Mouse (Mus musculus): ENCODE results near the gene 4930404N11Rik.

4930404N11Rik gene

DNA sequence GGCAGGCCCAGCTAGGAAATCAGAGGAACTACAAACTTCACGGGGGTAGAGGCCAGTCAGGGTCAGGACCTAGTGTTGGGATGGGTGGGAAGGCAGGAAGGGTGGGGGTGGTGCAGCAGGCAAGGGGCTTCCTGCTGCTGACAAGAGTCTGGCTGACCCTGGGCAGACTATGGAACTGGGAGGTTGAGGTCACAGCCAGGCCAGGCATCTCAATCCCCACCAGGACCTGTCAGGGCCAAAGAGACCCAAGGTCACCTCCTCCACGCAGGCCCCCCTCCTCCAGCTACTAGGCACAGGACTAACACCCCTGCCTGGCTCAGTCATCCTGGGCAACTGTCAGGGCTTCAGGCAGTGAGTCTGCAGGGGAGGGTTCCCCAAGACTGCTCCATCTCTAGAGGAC lies 37.7 kb downstream of the 4930404N11Rik start:
- DNase-seq, result no peak

DNA sequence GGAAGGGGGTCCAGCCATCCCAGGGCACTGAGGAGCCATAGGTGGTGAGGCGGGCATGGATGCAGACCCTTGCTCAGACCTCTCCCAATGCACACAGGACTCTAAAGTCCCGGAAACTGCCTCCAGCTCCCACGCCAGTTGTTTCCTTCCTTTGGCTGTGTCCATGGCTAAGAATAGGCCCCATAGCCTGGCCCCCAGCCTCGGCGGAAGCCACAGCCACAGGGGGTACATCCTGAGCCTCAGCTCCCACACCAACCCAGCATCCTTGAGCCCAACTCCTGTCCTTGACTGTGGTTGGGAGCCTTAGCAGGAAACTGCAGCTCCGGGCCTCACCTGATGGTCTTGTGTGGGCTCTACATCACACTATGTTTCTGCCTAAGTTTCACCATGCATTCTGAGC lies 38.8 kb downstream of the 4930404N11Rik start:
- no peak for DNase-seq

DNA sequence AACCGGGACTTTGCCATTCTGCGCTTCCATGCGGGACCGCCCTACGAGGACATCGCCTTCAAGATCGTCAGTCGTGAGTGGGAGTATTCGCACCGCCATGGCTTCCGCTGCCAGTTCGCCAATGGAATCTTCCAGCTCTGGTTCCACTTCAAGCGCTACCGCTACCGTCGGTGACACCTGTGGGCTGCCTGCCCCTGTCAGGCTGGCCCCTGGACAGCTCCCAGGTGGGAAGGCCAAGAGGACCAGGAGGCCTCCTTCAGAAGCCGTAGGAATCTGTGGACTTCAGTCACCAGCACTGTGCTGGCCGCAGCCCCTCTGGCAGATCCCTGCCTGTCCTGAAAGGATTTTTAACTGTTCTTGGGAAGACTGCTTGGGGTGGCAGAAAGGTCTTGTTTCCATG lies 39.8 kb downstream of the 4930404N11Rik start:
- no peak for DNase-seq

DNA sequence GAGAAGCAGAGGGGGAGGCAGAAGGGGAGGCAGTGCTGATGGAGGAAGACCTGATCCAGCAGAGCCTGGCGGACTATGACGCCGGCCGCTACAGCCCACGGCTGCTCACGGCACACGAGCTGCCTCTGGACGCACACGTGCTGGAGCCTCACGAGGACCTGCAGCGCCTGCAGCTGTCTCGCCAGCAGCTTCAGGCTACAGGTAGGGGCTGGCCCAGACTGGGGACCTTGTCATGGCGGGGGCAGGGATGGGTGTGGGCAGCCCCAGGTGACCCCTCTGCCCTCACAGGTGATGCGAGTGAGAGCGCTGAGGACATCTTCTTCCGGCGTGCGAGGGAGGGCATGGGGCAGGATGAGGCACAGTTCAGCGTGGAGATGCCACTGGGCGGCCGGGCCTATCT lies 40.4 kb downstream of the 4930404N11Rik start:
- no peak for DNase-seq

DNA sequence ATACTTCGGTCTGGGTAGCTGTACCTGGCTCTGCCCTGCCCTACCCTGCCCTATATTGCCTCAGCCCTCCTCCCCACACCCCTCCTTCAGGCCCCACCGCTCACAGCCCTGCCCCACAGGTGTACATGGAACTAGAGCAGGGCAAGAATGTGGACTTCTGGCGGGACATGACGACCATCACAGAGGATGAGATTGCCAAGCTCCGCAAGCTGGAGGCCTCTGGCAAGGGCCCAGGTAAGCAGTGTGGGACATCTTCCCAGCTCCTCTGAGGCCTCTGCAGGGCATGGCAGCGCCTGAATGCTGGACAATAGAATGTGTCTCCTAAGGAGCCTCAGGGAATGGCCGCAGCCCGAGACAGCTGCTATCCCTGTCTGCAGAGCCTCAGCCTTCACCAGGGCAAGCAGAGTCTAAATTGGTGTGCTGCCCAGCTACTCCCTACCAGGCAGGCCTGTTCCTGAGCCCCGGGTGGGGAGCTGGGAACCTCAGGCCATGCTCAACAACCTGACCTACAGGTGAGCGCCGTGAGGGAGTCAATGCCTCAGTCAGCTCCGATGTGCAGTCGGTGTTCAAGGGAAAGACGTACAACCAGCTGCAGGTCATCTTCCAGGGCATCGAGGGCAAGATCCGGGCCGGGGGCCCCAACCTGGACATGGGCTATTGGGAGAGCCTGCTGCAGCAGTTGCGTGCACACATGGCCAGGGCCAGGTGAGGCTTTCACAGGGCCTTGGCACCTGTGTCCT lies 41.7 kb downstream of the 4930404N11Rik start:
- DNase-seq, result no peak

DNA sequence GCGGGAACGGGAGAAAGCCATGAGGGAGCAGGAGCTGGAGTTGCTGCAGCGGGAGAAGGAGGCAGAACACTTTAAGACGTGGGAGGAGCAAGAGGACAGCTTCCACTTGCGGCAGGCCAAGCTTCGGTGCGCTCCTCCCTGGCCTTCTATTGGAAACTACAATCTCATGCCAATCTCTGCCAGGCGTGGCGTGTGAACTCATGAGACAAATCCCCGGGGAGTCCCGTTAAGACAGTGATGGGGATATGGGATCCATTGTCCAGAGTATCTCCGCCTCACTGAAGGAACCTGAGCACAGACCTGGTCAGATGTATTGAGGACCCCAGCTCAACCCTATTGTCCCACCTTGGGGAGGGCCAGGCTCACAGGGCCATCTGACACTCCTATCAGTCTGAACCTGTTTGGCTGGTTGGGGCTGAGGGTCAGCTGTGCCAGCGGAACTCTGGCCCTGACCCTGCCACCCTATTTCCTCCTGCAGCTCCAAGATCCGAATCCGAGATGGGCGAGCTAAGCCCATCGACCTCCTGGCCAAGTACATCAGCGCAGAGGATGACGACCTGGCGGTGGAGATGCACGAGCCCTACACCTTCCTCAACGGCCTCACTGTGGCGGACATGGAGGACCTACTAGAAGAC lies 42.4 kb downstream of the 4930404N11Rik start:
- peak; percentile 56 for DNase-seq

DNA sequence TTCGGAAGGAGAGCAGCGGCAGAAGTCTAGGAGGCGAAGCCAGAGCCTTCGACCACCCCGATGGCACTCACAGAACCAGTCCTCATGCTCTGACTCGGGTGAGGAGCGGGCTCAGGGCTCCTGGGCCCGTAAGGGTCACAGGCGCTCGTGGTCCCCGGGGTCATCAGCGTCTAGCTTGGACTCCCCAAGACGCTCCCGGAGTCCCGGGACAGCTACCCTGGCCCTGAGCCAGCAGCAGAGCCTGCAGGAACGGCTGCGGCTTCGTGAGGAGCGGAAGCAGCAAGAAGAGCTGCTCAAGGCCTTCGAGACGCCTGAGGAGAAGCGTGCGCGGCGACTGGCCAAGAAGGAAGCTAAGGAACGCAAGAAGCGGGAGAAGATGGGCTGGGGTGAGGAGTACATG lies 43.2 kb downstream of the 4930404N11Rik start:
- peak; percentile 76 for DNase-seq

DNA sequence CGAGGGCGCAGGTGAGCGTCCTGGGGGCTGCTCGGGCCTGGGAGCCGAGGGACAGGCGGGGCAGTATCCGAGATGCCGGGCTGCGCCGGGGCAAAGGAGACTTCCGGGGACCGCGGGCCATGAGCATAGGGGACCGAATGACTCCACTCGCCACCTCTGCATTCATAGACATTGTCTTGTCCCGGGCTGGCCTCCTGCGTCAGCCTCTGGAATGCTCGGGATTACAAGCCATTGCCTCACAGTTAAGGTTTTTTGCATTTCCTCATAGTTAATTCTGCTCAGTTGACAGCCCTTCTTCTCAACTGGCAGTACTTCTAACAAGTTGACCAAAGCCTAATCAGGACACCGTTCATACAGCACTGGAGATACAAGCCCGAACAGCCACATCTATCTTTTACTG lies 44.2 kb downstream of the 4930404N11Rik start:
- DNase-seq, result no peak

DNA sequence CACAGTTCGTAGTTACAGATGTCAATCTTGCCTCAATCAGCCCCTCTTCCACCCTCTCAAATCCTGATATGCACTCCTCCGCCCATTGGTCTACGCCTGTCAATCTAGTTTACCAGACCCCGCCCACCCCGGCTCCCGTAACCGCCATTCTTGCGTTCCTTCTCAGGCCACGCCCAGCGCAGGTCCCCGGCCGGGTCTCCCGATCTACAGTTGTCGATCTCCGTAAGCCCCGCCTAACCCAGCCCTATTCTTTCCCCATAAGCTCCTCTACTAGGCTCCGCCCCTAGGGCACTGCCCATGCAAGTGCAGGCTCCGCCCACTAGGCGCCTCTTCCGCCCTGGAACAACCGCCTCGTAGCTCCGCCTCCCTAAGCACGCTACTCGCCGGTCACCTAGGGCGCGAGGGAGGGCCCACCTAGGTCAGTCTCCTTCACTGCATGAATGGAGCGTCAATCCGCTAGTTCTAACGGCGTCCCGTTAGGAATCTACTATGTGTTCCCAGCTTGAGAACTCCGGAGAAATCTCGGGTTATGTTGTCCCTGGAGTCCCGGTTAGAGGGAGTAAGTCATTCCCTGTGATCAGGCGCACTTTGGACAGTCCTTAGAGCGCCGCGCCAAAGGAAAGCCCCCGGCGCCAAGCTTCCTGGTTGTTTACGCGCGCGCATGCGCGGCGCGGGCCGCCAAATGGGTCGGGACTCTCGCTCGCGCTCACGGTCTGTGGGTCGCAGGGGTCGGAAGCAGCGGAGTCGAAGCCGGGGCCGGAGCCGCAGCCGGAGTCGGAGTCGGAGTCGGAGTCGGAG lies 44.9 kb downstream of the 4930404N11Rik start, which contains the start of gene Cactin:
Gene Cactin (plus strand): TSS at position 554 of the 798 bp plus-strand sequence.
- DNase-seq, result peak; percentile 100

DNA sequence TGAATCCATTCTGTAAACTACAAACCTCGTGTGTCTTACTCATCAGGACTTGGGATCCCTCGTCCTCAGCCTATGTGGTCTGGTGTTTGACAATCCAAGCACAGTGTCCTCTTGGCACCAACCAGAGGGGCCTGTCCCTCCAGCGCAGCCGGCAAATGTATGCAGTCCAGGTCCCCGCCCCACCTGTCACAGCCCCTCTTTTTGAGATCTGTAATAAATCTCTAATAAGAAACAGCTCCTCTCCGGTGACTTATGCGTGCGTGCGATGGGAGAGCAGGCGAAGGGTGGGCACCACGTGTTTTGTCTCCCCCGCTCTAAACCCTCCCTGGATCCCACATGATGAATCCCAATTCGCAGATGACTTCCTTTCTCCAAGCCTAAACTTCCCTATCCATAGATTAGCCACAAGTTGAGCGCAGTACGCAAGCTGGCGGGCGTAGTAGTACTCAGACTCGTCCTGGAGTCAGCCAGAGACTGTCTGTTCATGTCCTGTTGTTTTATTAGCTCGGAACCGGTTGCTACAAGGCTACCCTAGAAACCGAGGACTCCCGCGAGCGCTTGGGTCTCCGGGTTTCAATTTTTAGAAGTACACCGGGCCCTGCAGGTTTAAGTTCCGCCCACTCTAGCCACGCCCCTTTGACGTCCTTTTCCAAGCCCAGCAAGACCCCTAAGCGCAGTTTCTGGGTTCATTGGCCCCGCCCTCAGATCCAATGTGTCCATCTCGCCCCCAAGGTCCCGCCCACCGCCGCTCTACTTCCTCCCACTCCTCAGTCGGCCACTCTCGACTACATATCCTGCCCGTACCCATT lies 45.7 kb downstream of the 4930404N11Rik start:
- DNase-seq, result peak; percentile 76

DNA sequence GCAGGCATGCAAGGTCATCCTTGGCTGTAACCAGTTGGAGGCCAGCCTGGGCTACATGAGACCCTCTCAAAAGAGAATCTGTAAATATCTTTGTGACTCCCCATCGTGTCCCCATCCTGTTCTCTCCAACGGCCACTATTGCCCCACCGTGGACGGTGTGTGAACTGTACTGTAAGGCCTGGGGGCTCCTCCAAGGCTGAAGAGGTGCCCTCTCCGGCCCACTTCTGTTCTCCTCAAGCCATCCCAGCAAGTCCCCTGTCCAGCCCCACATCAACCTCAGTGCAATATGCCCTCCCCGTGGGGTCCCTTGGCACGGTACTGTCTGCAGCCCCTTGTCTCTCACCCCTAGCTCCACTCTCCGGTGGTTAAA lies 46.3 kb downstream of the 4930404N11Rik start:
- DNase-seq, result peak; percentile 77

DNA sequence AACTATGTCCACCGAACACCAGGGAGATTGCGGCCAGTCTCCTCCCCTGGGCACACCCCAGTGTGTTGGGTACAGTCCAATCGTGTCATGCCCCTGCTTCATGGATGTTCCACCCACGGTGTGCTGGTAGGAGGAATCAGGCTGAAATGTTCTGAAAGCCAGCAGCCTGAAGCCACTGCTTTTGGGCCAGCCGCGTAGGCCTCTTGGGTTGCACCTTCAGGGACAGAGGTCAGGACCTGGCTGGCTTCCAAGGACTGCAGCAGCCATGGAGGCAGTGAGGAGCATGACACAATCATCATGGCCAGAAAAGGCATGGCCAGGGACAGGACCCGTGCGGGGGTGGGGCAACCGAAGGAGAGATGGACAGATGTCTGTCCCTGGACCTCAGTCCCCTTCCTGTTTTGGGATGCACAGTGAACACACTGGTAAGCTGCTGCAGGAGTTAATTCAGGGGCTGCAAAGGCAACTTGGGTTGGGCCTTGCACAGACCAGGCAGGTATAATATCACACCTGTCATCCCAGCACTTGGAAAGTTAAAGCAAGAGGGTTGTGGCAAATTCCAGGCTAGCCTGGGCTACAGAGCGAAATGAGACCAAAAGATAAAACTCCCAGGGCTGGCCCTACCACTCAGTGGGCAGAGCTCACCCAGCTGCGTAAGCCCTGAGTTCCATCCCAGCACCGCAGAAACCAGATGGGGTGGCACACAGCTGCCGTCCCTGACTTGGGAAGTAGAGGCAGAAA lies 46.9 kb downstream of the 4930404N11Rik start:
- peak; percentile 81 for DNase-seq

DNA sequence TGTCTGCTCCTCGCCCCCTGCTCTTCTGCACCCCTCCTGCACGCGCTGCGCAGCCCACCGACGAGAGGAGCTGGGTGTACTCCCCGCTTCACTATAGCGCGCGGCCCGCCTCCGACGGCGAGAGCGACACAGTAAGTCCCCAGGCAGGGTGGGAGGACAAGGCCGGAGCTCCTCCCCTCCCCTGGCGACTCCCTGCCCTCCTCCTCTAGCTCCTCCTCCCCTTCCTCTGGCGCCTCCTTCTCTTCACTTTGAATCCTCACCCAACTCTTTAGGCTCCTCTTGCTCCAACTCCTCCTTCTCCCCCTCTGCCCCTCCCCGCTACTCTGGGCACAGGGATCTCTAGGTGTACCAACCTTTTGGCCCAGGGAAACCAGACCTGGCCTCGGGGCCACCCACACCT lies 48.3 kb downstream of the 4930404N11Rik start:
- peak; percentile 68 for DNase-seq

DNA sequence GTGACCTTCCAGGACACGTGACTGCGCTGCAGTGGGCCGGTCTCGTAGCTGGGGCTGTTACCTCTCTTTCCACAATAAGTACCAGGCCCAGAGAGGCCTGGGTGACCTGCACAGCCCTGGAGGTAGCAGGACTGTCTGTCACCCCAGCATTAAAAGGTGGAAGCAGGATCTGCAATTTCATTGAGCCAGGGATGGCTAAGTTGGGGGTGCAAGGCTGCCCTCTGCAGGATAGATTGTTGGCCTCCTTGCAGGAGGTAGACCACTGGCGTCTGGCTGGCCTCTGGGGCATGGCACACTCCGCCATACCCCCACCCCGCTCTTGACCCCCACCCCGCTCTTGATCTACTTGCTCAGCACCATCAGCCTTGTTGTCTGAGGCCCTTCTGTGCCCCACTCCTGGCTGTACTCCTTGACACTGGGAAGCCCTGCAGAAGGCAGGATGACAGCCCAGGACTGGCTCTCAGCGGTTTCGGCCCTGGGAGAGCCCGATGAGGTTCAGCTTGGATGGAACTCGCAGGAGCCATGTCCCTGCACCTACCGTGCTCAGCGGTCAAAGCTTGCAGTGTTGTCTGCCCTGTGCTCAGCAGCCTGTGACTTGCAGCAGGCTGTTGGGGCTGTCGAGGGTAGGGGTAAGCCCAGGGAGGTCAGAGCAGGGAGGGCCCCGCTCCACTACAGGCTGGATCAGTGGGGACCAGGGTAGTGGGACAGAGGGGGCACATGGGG lies 49.1 kb downstream of the 4930404N11Rik start:
- no peak for DNase-seq

DNA sequence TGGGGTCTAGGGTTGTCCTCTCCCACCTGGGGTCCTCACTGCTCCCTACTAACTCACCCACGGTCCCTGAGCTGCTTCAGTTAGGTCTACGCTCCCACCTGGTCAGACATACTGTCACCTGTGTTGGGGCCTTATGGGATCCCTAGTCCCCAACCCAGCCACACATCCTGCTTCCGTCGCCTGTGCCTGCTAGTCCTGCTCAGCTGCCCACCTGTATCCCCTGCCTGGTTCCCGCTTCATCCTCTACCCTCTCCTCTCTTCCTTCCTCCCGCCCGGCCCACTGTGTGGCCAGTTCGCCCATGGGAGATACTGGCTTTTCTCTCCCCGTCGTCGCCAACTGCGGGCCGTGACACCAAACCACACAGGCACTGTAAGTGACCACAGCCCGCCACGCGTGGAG lies 50.0 kb downstream of the 4930404N11Rik start:
- DNase-seq, result peak; percentile 54

DNA sequence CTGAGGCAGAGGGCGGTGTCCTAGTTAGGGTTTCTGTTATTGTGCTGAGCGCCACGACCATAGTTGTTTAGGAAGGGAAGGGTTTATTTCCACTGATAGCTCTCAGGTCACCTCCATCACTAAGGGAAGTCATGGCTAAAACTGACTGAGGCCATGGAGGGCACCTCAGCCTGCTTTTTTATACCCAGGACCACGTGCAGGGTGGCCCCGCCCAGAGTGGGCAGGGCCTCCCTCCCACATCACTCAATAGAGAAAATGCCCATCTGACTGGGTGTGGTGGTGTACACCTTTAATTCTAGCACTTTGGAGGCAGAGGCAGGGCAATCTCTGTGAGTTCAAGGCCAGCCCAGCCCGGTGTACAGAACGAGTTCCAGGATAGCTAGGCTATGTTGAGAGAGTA lies 51.4 kb downstream of the 4930404N11Rik start:
- DNase-seq, result no peak

DNA sequence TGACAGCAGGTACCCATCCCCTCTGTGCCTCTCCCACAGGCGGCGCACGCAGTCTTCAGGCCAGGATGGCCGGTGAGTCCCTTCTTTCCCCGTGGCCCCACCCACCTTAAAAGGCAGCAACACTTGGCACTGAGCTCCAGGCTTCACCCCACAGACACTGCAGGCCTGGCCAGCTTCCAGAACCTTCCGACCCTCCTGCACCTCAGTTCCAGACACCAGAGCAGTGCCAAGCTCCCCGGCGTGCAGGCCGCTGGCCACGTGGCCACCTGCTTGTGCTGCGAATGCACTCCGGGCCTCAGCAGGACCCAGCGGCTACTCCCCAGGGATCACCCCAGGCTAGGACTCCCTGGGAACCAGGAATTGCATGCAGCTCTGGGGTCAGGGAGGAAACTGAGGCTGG lies 52.0 kb downstream of the 4930404N11Rik start:
- DNase-seq, result peak; percentile 61
